Mouse (Mus musculus) liver, postnatal 0 days (tissue): ENCODE results near the gene Col4a2. TPM values are rescaled to one million over a fixed set of nuclear protein-coding genes. Genes with fewer than 3 reads are reported as not detected.

Experiments used
- ATAC-seq: fragments of 200-750 bp; cut with Nextera tagmentation; 2 replicates; pipeline ENCODE4 v1.8.0; 2017; ENCODE audit warnings: mild to moderate bottlenecking, moderate library complexity
- DNase-seq: peaks from one replicate; pipeline ENCODE4 v3.0.0-alpha.2; 2016
- H3K27ac ChIP-seq: fragments of 300-500 bp; sonication (generic); 2 replicates; pipeline ENCODE4 v1.5.1; 2014; ENCODE audit warnings: antibody characterized with exemption, moderate library complexity, mild to moderate bottlenecking, low read depth
- H3K27me3 ChIP-seq: fragments of 300-500 bp; sonication (generic); 2 replicates; pipeline ENCODE4 v1.6.1; 2014; ENCODE audit warnings: low read length, control low read depth, mixed read lengths; ENCODE audit not compliant: insufficient read depth
- H3K36me3 ChIP-seq: fragments of 300-500 bp; sonication (generic); replicated peaks from 2 replicates; pipeline ENCODE4 v1.6.1; 2014; ENCODE audit warnings: mild to moderate bottlenecking, control low read depth, low read length, moderate library complexity, mixed read lengths; ENCODE audit not compliant: insufficient read depth
- H3K4me1 ChIP-seq: fragments of 300-500 bp; sonication (generic); 2 replicates; pipeline ENCODE4 v1.6.1; 2014; ENCODE audit warnings: antibody characterized with exemption, mild to moderate bottlenecking, control low read depth; ENCODE audit not compliant: insufficient read depth
- H3K4me2 ChIP-seq: fragments of 300-500 bp; sonication (generic); 2 replicates; pipeline ENCODE4 v1.6.1; 2014; ENCODE audit warnings: low read depth, mild to moderate bottlenecking, low read length, moderate library complexity, mixed read lengths
- H3K4me3 ChIP-seq: fragments of 300-500 bp; sonication (generic); 2 replicates; pipeline ENCODE4 v1.5.1; 2014; ENCODE audit warnings: low read depth, low read length
- H3K9ac ChIP-seq: fragments of 300-500 bp; sonication (generic); replicated peaks from 2 replicates; pipeline ENCODE4 v1.6.1; 2014; ENCODE audit warnings: mild to moderate bottlenecking, moderate library complexity
- H3K9me3 ChIP-seq: fragments of 300-500 bp; sonication (generic); 2 replicates; pipeline ENCODE4 v1.6.1; 2016; ENCODE audit warnings: mild to moderate bottlenecking, control low read depth, low read length, mixed read lengths
- CTCF ChIP-seq: sonication (generic); IDR thresholded peaks from 2 replicates; pipeline ENCODE4 v1.5.1; 2016; ENCODE audit warnings: antibody characterized with exemption, low read depth
- EP300 ChIP-seq: IDR thresholded peaks from 2 replicates; pipeline ENCODE4 v1.6.1; 2016; ENCODE audit warnings: antibody characterized with exemption, low read depth, mild to moderate bottlenecking
- WGBS: fragments of 180-500 bp; shearing (Covaris S2); extraction: QIAGEN DNeasy Blood & Tissue Kit; methylation state at CpG from one replicate; pipeline ENCODE4 v1.1.7; 2014; ENCODE audit not compliant: insufficient replicate concordance; 5-methylcytosine and 5-hydroxymethylcytosine counted together
- polyA plus RNA-seq: library from polyadenylated mRNA; unstranded; fragments of >200 nt; fragmentation: Nextera tagmentation; extraction: Ambion mirVana; gene quantifications from 2 replicates; pipeline ENCODE4 v1.2.1, GENCODE M21; 2015

The Col4a2 gene
- polyA plus RNA-seq, 1 experiment from 2014 or later: 9.7 TPM

DNA sequence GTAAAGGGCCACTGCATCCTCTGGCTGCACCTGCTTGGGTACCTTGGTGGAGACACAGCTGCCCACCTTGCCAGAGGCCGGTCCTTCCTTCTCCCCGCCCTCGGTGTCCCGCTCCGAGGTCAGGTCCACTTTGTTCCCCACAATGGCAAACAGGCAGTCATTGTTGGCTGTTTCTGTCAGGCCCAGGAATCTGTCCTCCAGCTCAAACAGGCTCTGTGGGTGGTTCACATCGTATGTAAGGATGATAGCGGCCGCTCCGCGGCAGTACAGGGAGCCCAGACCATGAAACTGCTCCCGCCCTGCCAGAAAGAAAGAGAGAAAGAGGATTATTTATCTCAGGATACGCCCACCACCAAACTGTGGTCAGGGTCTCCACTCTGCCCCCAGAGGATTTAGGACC, 141.6 kb downstream of the Col4a2 start:
- no peak for TF ChIP-seq EP300
- TF ChIP-seq CTCF: no peak
- WGBS: 72% methylated on average over 12 of the region's 12 CpGs

DNA sequence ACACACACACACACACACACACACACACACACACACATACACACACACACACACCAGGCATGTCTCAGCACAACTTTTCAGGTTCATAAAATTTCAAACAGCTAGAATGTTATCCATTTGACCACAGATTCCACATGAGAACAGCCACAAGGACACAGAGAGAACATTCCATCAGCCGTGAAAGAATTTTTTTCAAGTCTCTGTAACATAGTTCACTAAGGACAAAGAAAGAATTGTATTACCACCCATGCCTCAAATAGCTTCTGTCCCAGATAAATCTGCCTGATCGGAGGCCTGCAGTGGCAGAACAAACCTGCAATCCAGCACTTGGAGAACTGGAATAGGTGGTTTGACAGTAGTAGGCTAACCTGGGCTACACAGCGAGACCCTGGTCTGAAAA, 144.7 kb downstream of the Col4a2 start:
- ATAC-seq: no peak
- Histone ChIP-seq H3K9ac (peak overlapping the region; percentile 39; the same call in 1 of the 2 replicates), H3K36me3 (0 out of 2 replicates have a peak, but pooled peaks cover 3% of the 10 kb centered on the region), H3K4me1 (peaks cover 31% of the 10 kb centered on the region), H3K27me3 (no peaks in the 10 kb centered on the region), H3K9me3 (no peaks in the 10 kb centered on the region), H3K4me2 (no peak overlapping the region), H3K27ac (peak overlapping the region; percentile 90), H3K4me3 (no peak overlapping the region)
- no peak for TF ChIP-seq EP300
- no peak for TF ChIP-seq CTCF
- DNase-seq: no peak
- 79% methylated on average over 3 of the region's 3 CpGs for WGBS

More for the DNA sequence above, 141.6 kb downstream of the Col4a2 start:
- ATAC-seq (no peak), DNase-seq (no peak)
- no peak overlapping the region for H3K27ac ChIP-seq
- peaks cover 27% of the 10 kb centered on the region for H3K4me1 ChIP-seq
- no peak overlapping the region for H3K4me3 ChIP-seq
- H3K27me3 ChIP-seq: no peaks in the 10 kb centered on the region
- H3K36me3 ChIP-seq: 0 out of 2 replicates have a peak, but pooled peaks cover 3% of the 10 kb centered on the region
- H3K9ac ChIP-seq: no peak overlapping the region
- H3K9me3 ChIP-seq: no peaks in the 10 kb centered on the region
- no peak overlapping the region for H3K4me2 ChIP-seq

DNA sequence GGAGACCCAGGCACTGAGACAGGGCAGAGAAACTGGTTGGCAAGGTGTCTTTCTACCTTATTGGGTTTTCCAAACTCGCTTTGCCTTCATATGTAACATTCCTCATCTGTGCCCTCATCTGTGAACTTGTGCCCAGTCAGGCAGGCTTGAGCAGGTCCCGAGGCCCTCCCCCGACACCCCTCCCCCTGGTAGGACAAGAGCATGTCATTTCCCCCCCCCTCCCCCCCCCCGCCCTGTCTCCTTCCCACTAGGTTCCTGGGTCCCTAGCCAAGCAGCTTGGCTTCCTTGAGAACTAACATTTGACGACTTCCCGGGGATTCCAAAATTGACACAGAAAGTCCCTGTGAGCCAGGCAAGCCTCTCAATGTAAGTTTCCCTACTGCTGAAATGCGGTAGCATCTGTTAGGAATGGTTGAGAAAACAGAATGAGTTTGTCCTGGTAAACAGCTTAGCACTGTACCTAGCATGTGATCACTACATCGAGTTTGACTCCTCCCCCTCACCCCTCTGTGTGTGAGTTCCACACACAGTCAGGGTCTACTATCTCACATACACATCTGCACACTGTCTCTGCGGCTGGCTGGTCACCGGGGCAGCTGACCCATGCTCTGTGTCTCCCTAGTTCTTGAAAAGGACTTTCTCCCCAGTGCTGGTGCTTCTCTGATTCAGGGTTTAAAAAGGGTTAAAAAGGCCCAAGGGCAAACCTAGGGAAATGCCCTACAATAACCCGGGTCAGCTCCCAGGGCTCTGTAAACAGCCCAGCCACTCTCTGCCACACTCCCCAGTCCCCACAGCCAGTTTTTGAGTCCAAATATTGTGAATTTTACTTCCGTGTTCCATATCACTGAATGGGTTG, 145.6 kb downstream of the Col4a2 start:
- DNase-seq: peak; percentile 53
- Histone ChIP-seq H3K9ac (peak overlapping the region; percentile 41), H3K27ac (peak overlapping the region; percentile 90), H3K27me3 (no peaks in the 10 kb centered on the region), H3K4me1 (peaks cover 37% of the 10 kb centered on the region), H3K4me2 (peak overlapping the region; percentile 53), H3K36me3 (0 out of 2 replicates have a peak, but pooled peaks cover 3% of the 10 kb centered on the region), H3K4me3 (no peak overlapping the region), H3K9me3 (no peaks in the 10 kb centered on the region)
- TF ChIP-seq CTCF (no peak), EP300 (no peak)
- 27% methylated on average over 11 of the region's 12 CpGs for WGBS
- peak; percentile 88 for ATAC-seq

DNA sequence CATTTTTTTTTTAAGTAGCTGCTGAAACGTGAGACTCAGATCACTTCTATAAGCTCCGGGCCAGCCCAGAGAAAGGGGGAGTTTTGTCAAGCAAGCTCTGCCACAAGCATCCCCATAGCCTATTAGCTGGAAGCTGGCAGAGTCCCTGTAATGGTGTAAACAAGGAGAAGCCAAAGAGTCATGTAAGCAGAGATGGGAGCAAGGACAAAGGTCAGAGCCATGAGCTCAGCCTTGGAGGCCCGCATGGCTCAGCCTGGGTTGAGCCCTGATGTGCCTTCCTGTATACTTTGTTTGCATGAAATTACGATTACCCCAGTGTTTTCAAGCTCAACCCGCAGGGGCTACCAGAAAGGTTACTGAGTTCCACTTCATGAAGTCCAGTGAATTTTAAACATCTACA, 146.4 kb downstream of the Col4a2 start:
- Histone ChIP-seq H3K36me3 (no peaks in the 10 kb centered on the region), H3K4me1 (peaks cover 40% of the 10 kb centered on the region), H3K9me3 (no peaks in the 10 kb centered on the region), H3K4me2 (peak overlapping the region; percentile 53), H3K4me3 (no peak overlapping the region), H3K27me3 (no peaks in the 10 kb centered on the region), H3K27ac (peak overlapping the region; percentile 90), H3K9ac (peak overlapping the region; percentile 41; the same call in 1 of the 2 replicates)
- ATAC-seq: peak; percentile 87
- TF ChIP-seq CTCF: no peak
- TF ChIP-seq EP300: no peak
- DNase-seq: peak; percentile 43
- WGBS: 46% methylated on average over 5 of the region's 5 CpGs

DNA sequence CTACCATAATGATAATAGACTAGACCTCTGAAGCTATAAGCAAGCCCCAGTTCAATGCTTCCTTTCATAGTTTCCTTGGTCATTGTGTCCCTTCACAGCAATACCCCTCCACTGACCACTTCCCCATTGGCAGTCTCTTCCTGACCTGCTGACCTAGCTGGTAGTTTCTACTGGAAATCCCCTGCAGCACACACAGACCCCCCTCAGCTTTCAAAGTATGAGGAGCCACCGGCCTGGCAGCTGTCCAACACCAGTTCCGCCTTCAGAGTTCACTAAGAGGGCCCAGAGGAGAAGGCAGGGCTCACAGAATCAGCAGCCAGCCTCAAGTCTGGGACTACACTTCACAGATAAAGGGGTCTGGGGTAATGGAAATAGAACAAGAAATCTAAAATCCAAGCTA, 148.3 kb downstream of the Col4a2 start:
- peak overlapping the region; percentile 3; the same call in 1 of the 2 replicates for H3K27ac ChIP-seq
- ATAC-seq (no peak), DNase-seq (peak; percentile 57)
- 29% methylated on average over 2 of the region's 2 CpGs for WGBS
- H3K4me1 ChIP-seq: peaks cover 45% of the 10 kb centered on the region
- H3K36me3 ChIP-seq: no peaks in the 10 kb centered on the region
- no peak overlapping the region for H3K4me3 ChIP-seq
- TF ChIP-seq CTCF (no peak), EP300 (no peak)
- H3K27me3 ChIP-seq: no peaks in the 10 kb centered on the region
- H3K9me3 ChIP-seq: no peaks in the 10 kb centered on the region
- no peak overlapping the region for H3K9ac ChIP-seq
- H3K4me2 ChIP-seq: no peak overlapping the region

DNA sequence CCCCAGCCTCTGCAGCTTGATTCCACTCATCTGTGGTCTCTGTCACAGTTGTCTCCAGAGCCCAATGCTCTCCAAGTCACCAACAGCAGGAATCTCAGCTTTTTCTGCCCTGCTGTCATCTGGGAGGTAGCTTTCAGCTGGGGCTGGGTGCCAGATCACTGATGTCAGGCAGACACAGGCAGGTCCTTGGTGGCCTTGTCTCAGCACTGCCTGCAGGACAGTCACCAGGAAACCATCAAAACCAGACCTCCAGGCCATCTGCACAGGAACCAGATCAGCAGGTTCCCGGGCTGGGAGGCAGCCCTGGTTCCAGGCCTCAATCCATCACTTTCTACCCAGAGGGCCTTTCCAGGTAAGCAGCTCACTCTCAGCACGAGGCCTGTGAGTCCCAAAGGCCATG, 149.2 kb downstream of the Col4a2 start:
- ATAC-seq: no peak
- H3K27ac ChIP-seq: peak overlapping the region; percentile 3; the same call in 1 of the 2 replicates
- no peak overlapping the region for H3K4me2 ChIP-seq
- no peak for TF ChIP-seq EP300
- no peak for TF ChIP-seq CTCF
- 70% methylated on average over 2 of the region's 2 CpGs for WGBS
- H3K27me3 ChIP-seq: no peaks in the 10 kb centered on the region
- peaks cover 45% of the 10 kb centered on the region for H3K4me1 ChIP-seq
- H3K9ac ChIP-seq: no peak overlapping the region
- no peaks in the 10 kb centered on the region for H3K9me3 ChIP-seq
- H3K4me3 ChIP-seq: no peak overlapping the region
- H3K36me3 ChIP-seq: no peaks in the 10 kb centered on the region
- DNase-seq: no peak
